Mouse (Mus musculus) bone marrow macrophage, adult 2 months (primary cell): Measurements from ENCODE around the gene Manba. TPM values are rescaled to one million over a fixed set of nuclear protein-coding genes. Genes with fewer than 3 reads are reported as not detected.
"Not testable (repeated sequence)": the region's sequence is repeated elsewhere in the genome, so short reads cannot be mapped to it uniquely, and the experiment has no call there.

Experiments
- H3K27ac ChIP-seq: 2 replicates; pipeline ENCODE4 v1.5.1; 2012; ENCODE audit warnings: low read depth, low read length; ENCODE audit not compliant: insufficient read depth
- H3K4me1 ChIP-seq: 2 replicates; pipeline ENCODE4 v1.6.1; 2012; ENCODE audit warnings: low read length; ENCODE audit not compliant: control insufficient read depth, insufficient read depth
- H3K4me3 ChIP-seq: 2 replicates; pipeline ENCODE4 v1.5.1; 2012; ENCODE audit warnings: mild to moderate bottlenecking, low read length, moderate library complexity; ENCODE audit not compliant: insufficient read depth
- CTCF ChIP-seq: IDR thresholded peaks from 2 replicates; pipeline ENCODE4 v1.5.1; 2012; ENCODE audit warnings: low read depth, mild to moderate bottlenecking, low read length, moderate library complexity
- POLR2A ChIP-seq: IDR thresholded peaks from 2 replicates; pipeline ENCODE4 v1.6.1; 2012; ENCODE audit warnings: mild to moderate bottlenecking, low read depth, low read length, borderline replicate concordance
- polyA plus RNA-seq: library from polyadenylated mRNA; stranded (reverse); fragments of >200 nt; gene quantifications from 2 replicates; pipeline ENCODE4 v1.2.4, GENCODE M21; 2012; ENCODE audit not compliant: missing spikeins, insufficient read depth, insufficient read length

Gene Manba
- polyA plus RNA-seq, 1 experiment: 38.8 TPM

DNA sequence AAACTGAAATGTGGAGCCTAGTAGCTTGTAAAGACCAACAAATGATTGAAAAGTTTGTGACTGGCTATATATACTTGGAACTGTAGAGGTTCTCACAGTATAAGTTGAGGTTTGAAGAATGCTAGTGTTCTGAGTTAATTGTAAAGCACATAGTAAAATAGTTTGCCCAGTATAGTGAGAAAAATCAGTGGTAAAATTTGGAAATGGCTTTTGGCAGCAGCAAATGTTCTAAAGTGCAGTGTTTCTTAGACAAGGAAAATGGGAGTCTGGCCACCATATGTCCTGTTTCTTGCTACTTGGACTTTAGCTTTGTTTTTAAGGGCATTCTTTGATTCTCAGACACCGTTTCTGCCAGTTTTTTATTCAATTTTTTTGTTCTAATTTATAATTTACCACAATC is 17.0 kb upstream of the Manba start:
- Histone ChIP-seq H3K4me3 (no peak overlapping the region), H3K4me1 (peaks cover 18% of the 10 kb centered on the region), H3K27ac (no peak overlapping the region)
- no peak for TF ChIP-seq POLR2A
- no peak for TF ChIP-seq CTCF

DNA sequence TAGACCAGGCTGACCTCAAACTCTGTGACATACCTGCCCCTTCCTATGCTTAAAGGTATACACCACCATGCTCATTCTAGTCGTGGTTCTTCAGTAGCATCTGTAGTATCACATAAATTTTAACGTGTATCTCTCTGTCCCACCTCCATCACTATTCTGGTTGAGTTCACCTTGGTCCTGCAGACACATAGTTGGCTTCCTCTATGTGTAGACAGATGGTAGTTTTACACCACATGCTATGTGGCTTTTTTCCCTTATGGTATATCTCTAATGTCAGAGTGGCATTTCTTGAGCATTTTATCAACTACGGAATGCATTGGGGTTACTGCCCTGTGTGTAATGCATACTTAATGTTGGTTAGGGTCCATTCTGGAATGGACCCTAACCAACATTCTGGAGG is 16.3 kb upstream of the Manba start:
- H3K4me3 ChIP-seq: no peak overlapping the region
- H3K4me1 ChIP-seq: peaks cover 18% of the 10 kb centered on the region
- TF ChIP-seq POLR2A: no peak
- TF ChIP-seq CTCF: no peak
- H3K27ac ChIP-seq: no peak overlapping the region

DNA sequence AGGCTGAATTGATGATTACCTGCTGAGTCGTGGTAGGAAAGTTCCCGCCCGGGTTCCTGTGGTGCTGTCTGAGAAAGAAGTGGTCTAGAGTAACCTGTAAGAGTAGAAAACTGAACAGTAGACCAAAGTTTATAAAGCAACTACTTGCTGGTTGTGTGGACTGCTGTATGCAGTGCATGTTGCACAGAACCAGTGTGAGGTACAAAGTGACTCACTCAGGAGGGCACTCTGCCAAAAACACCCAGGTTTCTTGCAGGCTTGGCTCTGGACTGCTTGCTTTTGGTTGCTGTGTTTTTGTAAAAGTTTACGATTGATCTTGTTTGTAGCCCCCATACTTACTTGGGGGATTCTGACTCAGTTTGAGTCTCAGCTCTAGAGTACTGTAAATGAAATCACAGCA is 15.4 kb upstream of the Manba start:
- peaks cover 18% of the 10 kb centered on the region for H3K4me1 ChIP-seq
- no peak overlapping the region for H3K27ac ChIP-seq
- TF ChIP-seq POLR2A: no peak
- TF ChIP-seq CTCF: no peak
- H3K4me3 ChIP-seq: no peak overlapping the region

- Histone ChIP-seq H3K27ac (peak overlapping the region; percentile 51), H3K4me3 (no peak overlapping the region), H3K4me1 (peaks cover 18% of the 10 kb centered on the region)
- TF ChIP-seq CTCF (no peak), POLR2A (no peak)
Observed at GRCm38 (mm10) chr3:135470823-135471222, 14.6 kb upstream of the Manba start.

GRCm38 (mm10) chr3:135475025-135475424 is 10.4 kb upstream of the Manba start:
- no peak for TF ChIP-seq POLR2A
- no peak for TF ChIP-seq CTCF
- H3K27ac ChIP-seq: no peak overlapping the region
- peaks cover 19% of the 10 kb centered on the region for H3K4me1 ChIP-seq
- no peak overlapping the region for H3K4me3 ChIP-seq

- no peak for TF ChIP-seq CTCF
- no peak for TF ChIP-seq POLR2A
- Histone ChIP-seq H3K4me3 (no peak overlapping the region), H3K27ac (no peak overlapping the region), H3K4me1 (peaks cover 12% of the 10 kb centered on the region)
Observed at GRCm38 (mm10) chr3:135476286-135476685, 9.1 kb upstream of the Manba start.

DNA sequence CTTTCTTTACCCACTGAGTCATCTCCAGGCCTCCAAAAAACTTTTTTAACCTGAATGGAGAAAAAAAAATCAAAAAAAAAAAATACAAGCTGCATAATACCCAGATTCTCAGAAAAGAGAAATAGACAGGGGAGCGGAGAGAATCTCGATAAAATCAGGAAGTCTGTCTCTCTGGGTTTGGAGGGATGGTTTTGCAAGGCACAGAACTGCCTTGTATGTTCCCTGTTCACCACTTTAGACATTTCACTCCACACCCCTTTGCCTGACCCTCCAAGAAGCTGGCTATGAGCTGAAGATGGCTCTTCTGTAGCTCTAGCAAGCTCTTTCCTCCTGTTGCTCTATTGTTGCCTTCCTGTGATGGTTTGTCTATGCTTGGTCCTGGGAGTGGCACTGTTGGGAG is 8.4 kb upstream of the Manba start:
- TF ChIP-seq CTCF: no peak
- no peak for TF ChIP-seq POLR2A
- peak overlapping the region; percentile 24 for H3K27ac ChIP-seq
- peaks cover 10% of the 10 kb centered on the region for H3K4me1 ChIP-seq
- no peak overlapping the region for H3K4me3 ChIP-seq

DNA sequence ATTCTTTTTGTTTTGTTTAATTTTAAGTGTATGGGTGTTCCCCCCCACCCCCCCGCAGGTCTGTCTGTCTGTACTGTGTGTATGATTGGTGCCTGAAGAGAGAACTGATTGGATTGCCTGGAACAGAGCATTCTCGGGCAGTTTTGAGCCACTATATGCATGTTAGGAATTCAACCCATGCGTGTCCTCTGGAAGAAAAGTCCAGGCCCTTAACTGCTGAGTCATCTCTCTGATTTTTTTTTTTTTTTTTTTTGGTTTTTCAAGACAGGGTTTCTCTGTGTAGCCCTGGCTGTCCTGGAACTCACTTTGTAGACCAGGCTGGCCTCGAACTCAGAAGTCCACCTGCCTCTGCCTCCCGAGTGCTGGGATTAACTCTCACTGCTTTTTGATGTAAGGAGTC is 6.3 kb upstream of the Manba start:
- H3K4me1 ChIP-seq: peaks cover 10% of the 10 kb centered on the region
- H3K27ac ChIP-seq, H3K4me3 ChIP-seq: not testable (repeated sequence)

DNA sequence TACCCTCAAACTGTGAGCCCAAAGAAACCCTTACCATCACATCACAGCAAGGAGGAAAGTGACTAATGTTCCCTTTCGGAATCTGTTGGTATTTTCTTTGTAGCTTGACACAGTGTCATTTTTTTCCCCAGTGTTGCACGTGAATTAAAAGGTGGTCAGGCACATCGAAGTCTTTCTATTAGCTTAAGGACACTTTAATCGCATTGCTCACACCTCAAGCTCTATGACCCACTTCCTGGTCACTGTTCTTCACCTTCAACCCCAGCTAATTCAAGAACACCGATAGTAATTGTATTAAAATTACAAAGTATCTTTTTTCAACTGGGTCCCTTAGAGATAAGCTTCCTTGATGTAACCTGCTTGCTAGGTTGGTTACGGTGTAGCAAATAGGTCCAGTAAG is 4.6 kb upstream of the Manba start:
- no peak overlapping the region for H3K4me3 ChIP-seq
- peaks cover 10% of the 10 kb centered on the region for H3K4me1 ChIP-seq
- no peak overlapping the region for H3K27ac ChIP-seq
- no peak for TF ChIP-seq CTCF
- no peak for TF ChIP-seq POLR2A

GRCm38 (mm10) chr3:135481608-135482007 is 3.8 kb upstream of the Manba start:
- Histone ChIP-seq H3K4me3 (no peak overlapping the region), H3K4me1 (peaks cover 10% of the 10 kb centered on the region), H3K27ac (no peak overlapping the region)
- TF ChIP-seq POLR2A: no peak
- no peak for TF ChIP-seq CTCF

DNA sequence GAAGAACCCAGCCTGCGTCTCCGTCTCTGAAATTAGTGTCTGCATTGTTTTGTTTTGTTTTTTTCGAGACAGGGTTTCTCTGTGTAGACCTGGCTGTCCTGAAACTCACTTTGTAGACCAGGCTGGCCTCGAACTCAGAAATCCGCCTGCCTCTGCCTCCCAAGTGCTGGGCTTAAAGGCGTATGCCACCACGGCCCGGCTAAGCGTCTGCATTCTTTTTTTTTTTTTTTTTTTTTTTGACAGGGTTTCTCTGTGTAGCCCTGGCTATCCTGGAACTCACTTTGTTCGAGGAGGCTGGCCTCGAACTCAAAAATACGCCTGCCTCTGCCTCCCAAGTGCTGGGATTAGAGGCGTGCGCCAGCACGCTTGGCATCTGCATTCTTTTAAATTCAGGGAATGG is 761 bp upstream of the Manba start:
- peak overlapping the region; percentile 95 for H3K4me3 ChIP-seq
- H3K4me1 ChIP-seq: peaks cover 16% of the 10 kb centered on the region
- H3K27ac ChIP-seq: not testable (repeated sequence)
